Mouse (Mus musculus) ZHBTc4 (cell line): ENCODE results near the gene Lrrc49.

Experiments used
- DNase-seq: peaks from one replicate; pipeline ENCODE4 v3.0.0-alpha.2; 2011; ENCODE audit warnings: low read depth, low spot score

The Lrrc49 gene

GRCm38 (mm10) chr9:60687891-60688324 lies at the start of gene Lrrc49:
Lrrc49 (minus strand) TSS chr9:60688158.
- peak; percentile 95 for DNase-seq

GRCm38 (mm10) chr9:60734321-60734720 lies 46.4 kb upstream of the Lrrc49 start:
- no peak for DNase-seq

- DNase-seq = no peak
Measured at GRCm38 (mm10) chr9:60724968-60725367, 37.0 kb upstream of the Lrrc49 start.

- no peak for DNase-seq
Measured at GRCm38 (mm10) chr9:60719687-60720086, 31.7 kb upstream of the Lrrc49 start.

- DNase-seq = peak; percentile 75
Measured at GRCm38 (mm10) chr9:60718284-60718683, 30.3 kb upstream of the Lrrc49 start.

GRCm38 (mm10) chr9:60715828-60716227 lies 27.9 kb upstream of the Lrrc49 start:
- DNase-seq = peak; percentile 35

- no peak for DNase-seq
Measured at GRCm38 (mm10) chr9:60715271-60715670, 27.3 kb upstream of the Lrrc49 start.

- DNase-seq = no peak
Measured at GRCm38 (mm10) chr9:60714191-60714590, 26.2 kb upstream of the Lrrc49 start.

- DNase-seq = no peak
Measured at GRCm38 (mm10) chr9:60713616-60714015, 25.7 kb upstream of the Lrrc49 start.

- DNase-seq = peak; percentile 74
Measured at GRCm38 (mm10) chr9:60712771-60713541, 25.0 kb upstream of the Lrrc49 start, which contains the start of gene Larp6. Larp6 (plus strand) TSS chr9:60712989.

- DNase-seq = no peak
Measured at GRCm38 (mm10) chr9:60712011-60712410, 24.1 kb upstream of the Lrrc49 start.

GRCm38 (mm10) chr9:60709721-60710120 lies 21.8 kb upstream of the Lrrc49 start:
- no peak for DNase-seq

GRCm38 (mm10) chr9:60708606-60709005 lies 20.6 kb upstream of the Lrrc49 start:
- DNase-seq = no peak

GRCm38 (mm10) chr9:60707594-60707993 lies 19.6 kb upstream of the Lrrc49 start:
- no peak for DNase-seq

GRCm38 (mm10) chr9:60699581-60700231 lies 11.7 kb upstream of the Lrrc49 start:
- peak; percentile 38 for DNase-seq

- peak; percentile 24 for DNase-seq
Measured at GRCm38 (mm10) chr9:60696271-60696985, 8.5 kb upstream of the Lrrc49 start.

GRCm38 (mm10) chr9:60693986-60694385 lies 6.0 kb upstream of the Lrrc49 start:
- peak; percentile 80 for DNase-seq

- DNase-seq = no peak
Measured at GRCm38 (mm10) chr9:60692624-60693023, 4.7 kb upstream of the Lrrc49 start.

GRCm38 (mm10) chr9:60687415-60687814 lies 543 bp downstream of the Lrrc49 start:
- DNase-seq = no peak

- DNase-seq = no peak
Measured at GRCm38 (mm10) chr9:60682753-60683152, 5.2 kb downstream of the Lrrc49 start.

GRCm38 (mm10) chr9:60681005-60681404 lies 7.0 kb downstream of the Lrrc49 start:
- DNase-seq = peak; percentile 60

- no peak for DNase-seq
Measured at GRCm38 (mm10) chr9:60678913-60679312, 9.0 kb downstream of the Lrrc49 start.
